Mouse (Mus musculus) brain, embryonic 14.5 days (tissue): Measurements from ENCODE around the gene Adam20.
"Not testable (repeated sequence)": the region's sequence is repeated elsewhere in the genome, so short reads cannot be mapped to it uniquely, and the experiment has no call there.

Experiments used
- CTCF ChIP-seq: fragments of 200-500 bp; IDR thresholded peaks from 2 replicates; pipeline ENCODE4 v1.5.1; 2012; ENCODE audit warnings: inconsistent platforms, mild to moderate bottlenecking, moderate library complexity, borderline replicate concordance; ENCODE audit not compliant: insufficient read depth, insufficient read length; ENCODE audit errors: extremely low read depth
- POLR2A ChIP-seq: fragments of 200-500 bp; IDR thresholded peaks from 2 replicates; pipeline ENCODE4 v1.6.1; 2012; ENCODE audit warnings: mild to moderate bottlenecking, inconsistent platforms, borderline replicate concordance; ENCODE audit not compliant: poor library complexity, insufficient read depth, insufficient read length, severe bottlenecking; ENCODE audit errors: extremely low read depth

GRCm38 (mm10) chr8:40792973-40793372 lies at the start of gene Adam20:
- TF ChIP-seq CTCF, POLR2A: not testable (repeated sequence)
